Mouse (Mus musculus): ENCODE measurements around the gene Vps37b. TPM values are rescaled to one million over a fixed set of nuclear protein-coding genes. Genes with fewer than 3 reads are reported as not detected.

Vps37b gene
- polyA plus RNA-seq, 1 experiment from 2014 or later: 34.7 TPM

GRCm38 (mm10) chr5:123996695-123997094, 35.4 kb downstream of the Vps37b start:
- Histone ChIP-seq H3K9me3 (no peaks in the 10 kb centered on the region), H3K4me1 (peaks cover 25% of the 10 kb centered on the region), H3K9ac (no peak overlapping the region), H3K27me3 (no peaks in the 10 kb centered on the region), H3K36me3 (peaks cover 10% of the 10 kb centered on the region; the same call in 1 of the 2 replicates), H3K4me3 (no peak overlapping the region), H3K4me2 (no peak overlapping the region), H3K27ac (no peak overlapping the region)
- no peak for ATAC-seq (ENCODE audit: insufficient number of reproducible peaks, low FRiP score, low TSS enrichment, low read depth)
- WGBS: 84% methylated on average over 14 of the region's 14 CpGs

GRCm38 (mm10) chr5:123996194-123996593, 35.9 kb downstream of the Vps37b start:
- Histone ChIP-seq H3K9me3 (no peaks in the 10 kb centered on the region), H3K27ac (no peak overlapping the region), H3K9ac (no peak overlapping the region), H3K4me2 (no peak overlapping the region), H3K4me1 (peaks cover 24% of the 10 kb centered on the region), H3K4me3 (no peak overlapping the region), H3K27me3 (no peaks in the 10 kb centered on the region), H3K36me3 (peaks cover 10% of the 10 kb centered on the region; the same call in 1 of the 2 replicates)
- no peak for ATAC-seq (ENCODE audit: insufficient number of reproducible peaks, low FRiP score, low TSS enrichment, low read depth)
- 77% methylated on average over 10 of the region's 10 CpGs for WGBS

- ATAC-seq (ENCODE audit: insufficient number of reproducible peaks, low FRiP score, low TSS enrichment, low read depth): no peak
- no peak overlapping the region for H3K9ac ChIP-seq
- no peak overlapping the region for H3K4me3 ChIP-seq
- H3K4me2 ChIP-seq: no peak overlapping the region
- H3K27me3 ChIP-seq: no peaks in the 10 kb centered on the region
- peaks cover 21% of the 10 kb centered on the region for H3K4me1 ChIP-seq
- H3K9me3 ChIP-seq: no peaks in the 10 kb centered on the region
- 81% methylated on average over 6 of the region's 6 CpGs for WGBS
- H3K36me3 ChIP-seq: peaks cover 10% of the 10 kb centered on the region; the same call in 1 of the 2 replicates
- H3K27ac ChIP-seq: no peak overlapping the region
Observed at GRCm38 (mm10) chr5:123995388-123995787, 36.7 kb downstream of the Vps37b start.

DNA sequence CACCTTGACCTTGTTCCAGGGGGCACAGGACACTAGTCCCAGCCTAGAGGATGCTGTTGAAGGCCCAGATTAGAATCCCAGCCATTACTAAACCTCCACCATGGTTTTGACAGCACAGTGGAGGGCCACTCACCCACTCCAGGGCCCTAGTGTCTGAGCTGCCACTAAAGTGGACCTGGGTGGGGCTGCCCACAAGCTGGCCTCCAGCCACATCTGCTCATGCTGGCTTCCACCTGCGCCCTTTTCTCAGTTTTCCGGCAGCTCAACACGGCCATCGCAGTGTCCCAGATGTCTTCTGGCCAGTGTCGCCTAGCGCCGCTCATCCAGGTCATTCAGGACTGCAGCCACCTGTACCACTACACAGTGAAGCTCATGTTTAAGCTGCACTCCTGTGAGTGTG, 37.6 kb downstream of the Vps37b start:
- H3K4me1 ChIP-seq: peaks cover 21% of the 10 kb centered on the region
- no peak for ATAC-seq (ENCODE audit: insufficient number of reproducible peaks, low FRiP score, low TSS enrichment, low read depth)
- no peak overlapping the region for H3K4me2 ChIP-seq
- no peaks in the 10 kb centered on the region for H3K9me3 ChIP-seq
- H3K4me3 ChIP-seq: no peak overlapping the region
- H3K27ac ChIP-seq: no peak overlapping the region
- H3K27me3 ChIP-seq: no peaks in the 10 kb centered on the region
- H3K36me3 ChIP-seq: 0 out of 2 replicates have a peak, but pooled peaks cover 3% of the 10 kb centered on the region
- H3K9ac ChIP-seq: no peak overlapping the region
- 98% methylated on average over 7 of the region's 7 CpGs for WGBS

DNA sequence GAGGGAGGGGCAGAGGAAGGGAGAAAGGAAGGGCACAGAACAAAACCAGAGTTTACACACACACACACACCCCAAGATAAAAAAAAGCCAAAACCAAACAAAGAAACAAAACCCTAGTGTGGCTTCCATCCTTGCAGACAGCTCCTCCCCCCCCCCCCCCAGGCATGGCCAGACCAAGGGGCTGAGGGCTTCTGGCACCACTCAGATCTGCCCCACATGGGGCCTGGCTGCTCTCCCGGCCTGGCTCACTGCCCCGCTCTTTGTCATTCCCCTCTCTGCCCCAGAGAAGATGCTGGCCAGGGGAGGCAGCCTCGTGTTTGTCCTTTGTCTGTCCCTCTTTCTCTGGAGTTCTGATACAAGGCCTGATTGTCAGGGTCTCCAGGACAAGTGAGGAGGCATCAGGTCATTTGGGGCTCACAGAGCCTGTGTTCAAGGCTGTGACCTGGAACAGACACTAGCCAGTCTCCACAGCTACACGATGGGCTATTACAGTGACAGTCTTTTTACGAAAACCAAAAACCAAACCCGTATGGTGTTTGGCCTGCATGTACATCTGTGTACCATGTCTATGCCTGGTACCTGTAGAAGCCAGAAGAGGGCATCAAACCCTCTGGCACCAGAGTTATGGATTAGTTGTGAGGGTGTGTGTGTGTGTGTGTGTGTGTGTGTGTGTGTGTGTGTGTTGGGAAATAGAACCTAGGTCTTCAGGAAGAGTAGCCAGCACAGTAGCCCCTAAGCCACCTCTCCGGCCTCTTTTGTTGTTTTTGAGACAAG, 38.6 kb downstream of the Vps37b start:
- Histone ChIP-seq H3K9ac (no peak overlapping the region), H3K4me2 (no peak overlapping the region), H3K4me3 (no peak overlapping the region), H3K4me1 (peaks cover 21% of the 10 kb centered on the region), H3K36me3 (0 out of 2 replicates have a peak, but pooled peaks cover 3% of the 10 kb centered on the region), H3K27me3 (no peaks in the 10 kb centered on the region), H3K9me3 (no peaks in the 10 kb centered on the region), H3K27ac (no peak overlapping the region)
- no peak for ATAC-seq (ENCODE audit: insufficient number of reproducible peaks, low FRiP score, low TSS enrichment, low read depth)
- WGBS: 60% methylated on average over 7 of the region's 7 CpGs

- peaks cover 19% of the 10 kb centered on the region for H3K4me1 ChIP-seq
- peak overlapping the region; percentile 58; the same call in 1 of the 2 replicates for H3K27ac ChIP-seq
- no peaks in the 10 kb centered on the region for H3K9me3 ChIP-seq
- WGBS: 36% methylated on average over 5 of the region's 5 CpGs
- no peak for ATAC-seq (ENCODE audit: insufficient number of reproducible peaks, low FRiP score, low TSS enrichment, low read depth)
- no peak overlapping the region for H3K4me3 ChIP-seq
- 0 out of 2 replicates have a peak, but pooled peaks cover 3% of the 10 kb centered on the region for H3K36me3 ChIP-seq
- no peaks in the 10 kb centered on the region for H3K27me3 ChIP-seq
- no peak overlapping the region for H3K4me2 ChIP-seq
- H3K9ac ChIP-seq: no peak overlapping the region
Observed at GRCm38 (mm10) chr5:123992794-123993193, 39.3 kb downstream of the Vps37b start.

GRCm38 (mm10) chr5:123992193-123992637, 39.9 kb downstream of the Vps37b start:
- H3K4me1 ChIP-seq: peaks cover 14% of the 10 kb centered on the region
- no peaks in the 10 kb centered on the region for H3K27me3 ChIP-seq
- no peak overlapping the region for H3K4me2 ChIP-seq
- peak overlapping the region; percentile 58; the same call in 1 of the 2 replicates for H3K27ac ChIP-seq
- 77% methylated on average over 10 of the region's 10 CpGs for WGBS
- 0 out of 2 replicates have a peak, but pooled peaks cover 3% of the 10 kb centered on the region for H3K36me3 ChIP-seq
- no peak for ATAC-seq (ENCODE audit: insufficient number of reproducible peaks, low FRiP score, low TSS enrichment, low read depth)
- H3K9ac ChIP-seq: no peak overlapping the region
- no peaks in the 10 kb centered on the region for H3K9me3 ChIP-seq
- no peak overlapping the region for H3K4me3 ChIP-seq

DNA sequence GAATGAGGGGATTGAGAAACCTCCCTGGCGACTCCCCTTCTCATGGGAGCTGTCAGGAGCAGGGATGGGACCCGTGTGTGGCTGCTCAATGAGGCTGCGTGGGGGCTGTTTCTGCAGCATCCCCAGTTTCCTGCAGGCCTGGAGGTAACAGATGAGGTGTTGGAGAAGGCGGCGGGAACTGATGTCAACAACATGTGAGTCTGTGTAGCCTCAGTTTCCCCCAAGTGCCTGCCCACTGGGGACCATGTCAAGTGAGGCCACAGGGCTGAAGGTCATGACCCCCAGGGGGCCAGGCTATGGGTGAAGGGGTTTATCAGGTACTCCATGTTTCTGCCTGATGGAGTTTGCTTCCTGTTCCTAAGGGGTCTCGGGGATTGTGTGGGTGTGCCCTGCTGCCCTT, 40.7 kb downstream of the Vps37b start:
- Histone ChIP-seq H3K4me1 (peaks cover 19% of the 10 kb centered on the region), H3K4me2 (no peak overlapping the region), H3K4me3 (no peak overlapping the region), H3K36me3 (no peaks in the 10 kb centered on the region), H3K9me3 (no peaks in the 10 kb centered on the region), H3K9ac (no peak overlapping the region), H3K27me3 (no peaks in the 10 kb centered on the region), H3K27ac (no peak overlapping the region)
- ATAC-seq (ENCODE audit: insufficient number of reproducible peaks, low FRiP score, low TSS enrichment, low read depth): no peak
- WGBS: 81% methylated on average over 6 of the region's 6 CpGs

DNA sequence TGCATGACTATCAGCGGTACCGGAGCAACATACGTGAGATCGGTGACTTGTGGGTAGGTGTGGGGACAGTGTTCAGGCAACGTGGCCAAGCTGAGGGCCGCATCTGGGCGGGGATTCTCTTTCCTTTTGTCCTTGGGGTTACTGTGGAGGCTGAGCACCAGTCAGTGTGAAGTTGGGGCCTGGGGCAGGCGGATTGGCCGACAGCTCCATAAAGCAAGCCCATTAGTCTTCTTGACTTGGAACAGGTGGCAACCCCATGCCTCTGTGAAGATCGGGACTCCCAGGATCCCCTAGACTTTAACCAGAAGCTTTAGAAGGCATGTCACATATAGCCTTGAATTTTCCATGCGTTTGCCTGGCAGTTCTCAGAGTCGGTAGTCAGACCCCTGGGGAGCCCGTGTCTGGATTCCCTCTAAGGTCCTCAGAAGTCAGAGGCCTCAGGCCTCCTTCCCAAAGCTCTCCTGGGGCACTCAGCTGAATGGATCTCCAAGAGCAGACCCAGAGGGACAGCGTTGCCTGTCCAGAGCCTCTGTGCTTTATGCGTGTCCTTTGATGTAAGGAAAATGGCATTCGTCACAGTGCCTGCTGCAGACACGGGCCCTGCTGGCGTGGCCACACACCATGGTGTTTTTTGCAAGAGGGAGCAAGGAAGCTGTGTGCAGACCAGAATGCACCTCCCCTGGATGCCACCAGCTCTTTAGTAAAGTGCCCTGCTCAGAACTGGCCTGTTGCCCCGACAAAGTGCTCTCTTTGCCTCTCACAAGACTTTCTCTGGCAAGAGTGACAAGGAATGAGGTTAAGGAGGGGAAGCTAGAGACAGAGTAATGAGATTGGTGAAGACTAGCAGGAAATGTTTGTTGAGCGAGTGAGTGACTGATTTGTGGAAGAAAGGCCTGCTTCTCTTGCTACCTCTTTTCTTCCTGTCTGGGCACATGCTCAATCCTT, 41.9 kb downstream of the Vps37b start:
- no peaks in the 10 kb centered on the region for H3K9me3 ChIP-seq
- H3K4me3 ChIP-seq: no peak overlapping the region
- no peak for ATAC-seq (ENCODE audit: insufficient number of reproducible peaks, low FRiP score, low TSS enrichment, low read depth)
- no peak overlapping the region for H3K9ac ChIP-seq
- H3K27ac ChIP-seq: no peak overlapping the region
- WGBS: 60% methylated on average over 20 of the region's 20 CpGs
- peaks cover 23% of the 10 kb centered on the region for H3K4me1 ChIP-seq
- no peak overlapping the region for H3K4me2 ChIP-seq
- no peaks in the 10 kb centered on the region for H3K36me3 ChIP-seq
- H3K27me3 ChIP-seq: no peaks in the 10 kb centered on the region

DNA sequence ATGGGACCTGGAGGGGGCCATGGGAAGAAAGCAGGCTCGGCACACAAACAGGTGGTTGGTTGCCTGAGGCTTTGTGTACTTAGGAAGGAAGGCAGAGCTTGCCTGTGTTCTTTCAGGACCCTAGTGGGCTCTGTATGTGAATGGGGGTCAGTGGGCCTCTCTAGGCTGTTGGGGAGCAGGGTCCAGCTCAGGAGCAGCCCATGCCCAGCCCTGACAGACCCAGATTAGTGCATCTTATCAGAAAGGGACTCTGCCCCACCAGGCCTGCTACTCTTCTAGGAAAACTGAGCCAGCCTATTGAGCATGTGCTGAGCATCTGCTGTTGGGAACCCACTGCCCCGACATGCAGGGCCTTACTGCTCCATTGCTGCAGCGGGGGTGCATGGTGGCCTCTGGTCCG, 44.6 kb downstream of the Vps37b start:
- Histone ChIP-seq H3K27ac (no peak overlapping the region), H3K4me2 (no peak overlapping the region), H3K36me3 (no peaks in the 10 kb centered on the region), H3K27me3 (no peaks in the 10 kb centered on the region), H3K9ac (no peak overlapping the region), H3K4me1 (peaks cover 20% of the 10 kb centered on the region), H3K9me3 (no peaks in the 10 kb centered on the region), H3K4me3 (no peak overlapping the region)
- 69% methylated on average over 4 of the region's 4 CpGs for WGBS
- ATAC-seq (ENCODE audit: insufficient number of reproducible peaks, low FRiP score, low TSS enrichment, low read depth): no peak

- Histone ChIP-seq H3K27me3 (no peaks in the 10 kb centered on the region), H3K27ac (no peak overlapping the region), H3K4me1 (peaks cover 15% of the 10 kb centered on the region), H3K9ac (no peak overlapping the region), H3K36me3 (no peaks in the 10 kb centered on the region), H3K4me3 (no peak overlapping the region), H3K4me2 (no peak overlapping the region), H3K9me3 (no peaks in the 10 kb centered on the region)
- WGBS: 37% methylated on average over 2 of the region's 2 CpGs
- no peak for ATAC-seq (ENCODE audit: insufficient number of reproducible peaks, low FRiP score, low TSS enrichment, low read depth)
Observed at GRCm38 (mm10) chr5:123986925-123987324, 45.1 kb downstream of the Vps37b start.

GRCm38 (mm10) chr5:123985434-123985833, 46.6 kb downstream of the Vps37b start:
- Histone ChIP-seq H3K4me3 (no peak overlapping the region), H3K9ac (no peak overlapping the region), H3K36me3 (no peaks in the 10 kb centered on the region), H3K27me3 (no peaks in the 10 kb centered on the region), H3K9me3 (no peaks in the 10 kb centered on the region), H3K4me1 (peaks cover 18% of the 10 kb centered on the region), H3K27ac (no peak overlapping the region), H3K4me2 (no peak overlapping the region)
- peak; percentile 20; the same call in 1 of the 2 replicates for ATAC-seq (ENCODE audit: insufficient number of reproducible peaks, low FRiP score, low TSS enrichment, low read depth)
- WGBS: 68% methylated on average over 9 of the region's 9 CpGs
